Mouse (Mus musculus) adrenal gland, adult 18-20 months (tissue): ENCODE results near the gene Olfr430. TPM values are rescaled to one million over a fixed set of nuclear protein-coding genes. Genes with fewer than 3 reads are reported as not detected.

Experiments
- total RNA-seq, 2 experiments: library from RNA; stranded (reverse); gene quantifications; 1 replicate in 1 of 2; 2 replicates in 1 of 2; pipeline ENCODE4 v1.2.3; 2021

The Olfr430 gene
- total RNA-seq, 2 experiments from 2014 or later, result not detected

Other genes starting within 250 kb of the Olfr430 start
- 1 to 10 TPM; 3.1 to 5.3 TPM for gene Ifi211, start 153.6 kb upstream of the Olfr430 start, total RNA-seq
- gene Mndal, start 124.1 kb upstream of the Olfr430 start, total RNA-seq, result 10 to 100 TPM; 14.6 to 15.3 TPM
- 10 to 100 TPM; 10.3 to 14.7 TPM for gene Ifi203, start 123.9 kb upstream of the Olfr430 start, total RNA-seq
- not detected for gene Ifi202b, start 83.9 kb upstream of the Olfr430 start, total RNA-seq
- gene Ifi205, start 34.8 kb upstream of the Olfr430 start, total RNA-seq, result 10 to 100 TPM in 1 of 2 experiments, 1 to 10 TPM in 1; 6.8 to 16.8 TPM
- gene Olfr433, start 25.9 kb upstream of the Olfr430 start, total RNA-seq, result not detected
- gene Olfr432, start 17.4 kb upstream of the Olfr430 start, total RNA-seq, result not detected
- not detected for gene Olfr429, start 17.7 kb downstream of the Olfr430 start, total RNA-seq
- not detected for gene Olfr427, start 30.3 kb downstream of the Olfr430 start, total RNA-seq
- gene Olfr231, start 54.6 kb downstream of the Olfr430 start, total RNA-seq, result not detected
- not detected for gene Olfr424, start 64.9 kb downstream of the Olfr430 start, total RNA-seq
- not detected for gene Olfr420, start 89.0 kb downstream of the Olfr430 start, total RNA-seq
- under 1 TPM; 0.23 to 0.67 TPM for gene Spta1, start 106.2 kb downstream of the Olfr430 start, total RNA-seq
- not detected for gene Olfr419, start 185.5 kb downstream of the Olfr430 start, total RNA-seq